Mouse (Mus musculus) thymus, adult 2 months (tissue): Measurements from ENCODE around the gene 9930104L06Rik.

Experiments
- CTCF ChIP-seq: fragments of 200-500 bp; IDR thresholded peaks from 2 replicates; pipeline ENCODE4 v1.5.1; 2012; ENCODE audit warnings: mild to moderate bottlenecking, control low read depth, low read length, moderate library complexity, borderline replicate concordance; ENCODE audit not compliant: control insufficient read depth, poor library complexity, insufficient read depth; ENCODE audit errors: extremely low read depth
- POLR2A ChIP-seq: fragments of 200-500 bp; IDR thresholded peaks from 2 replicates; pipeline ENCODE4 v1.6.1; 2012; ENCODE audit warnings: mild to moderate bottlenecking, low read length, control low read depth, moderate library complexity; ENCODE audit not compliant: control insufficient read depth, poor library complexity, insufficient read depth; ENCODE audit errors: extremely low read depth

DNA sequence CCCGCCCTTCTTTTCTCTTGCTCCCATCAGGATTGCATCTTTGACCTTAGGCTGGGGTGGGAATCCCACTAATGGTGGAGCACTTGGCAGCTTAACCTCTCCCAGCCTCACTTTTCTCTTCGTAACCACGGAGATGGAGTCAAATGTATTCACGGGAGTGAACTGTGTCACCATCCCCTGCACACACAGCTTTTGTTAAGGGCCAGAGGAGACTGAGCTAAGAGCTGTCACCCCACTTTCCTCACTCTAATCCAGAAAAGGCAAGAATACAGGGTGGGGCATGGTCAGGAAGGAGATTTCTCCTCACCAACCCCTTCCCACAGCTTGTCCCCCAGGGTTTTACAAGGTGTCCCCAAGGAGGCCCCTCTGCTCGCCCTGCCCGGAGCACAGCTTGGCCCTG is 43.1 kb upstream of the 9930104L06Rik start:
- TF ChIP-seq CTCF (no peak), POLR2A (no peak)
